Mouse (Mus musculus): Measurements from ENCODE around the gene Krtap10-10. TPM values are rescaled to one million over a fixed set of nuclear protein-coding genes. Genes with fewer than 3 reads are reported as not detected.

The Krtap10-10 gene
- not detected for total RNA-seq (2023)

DNA sequence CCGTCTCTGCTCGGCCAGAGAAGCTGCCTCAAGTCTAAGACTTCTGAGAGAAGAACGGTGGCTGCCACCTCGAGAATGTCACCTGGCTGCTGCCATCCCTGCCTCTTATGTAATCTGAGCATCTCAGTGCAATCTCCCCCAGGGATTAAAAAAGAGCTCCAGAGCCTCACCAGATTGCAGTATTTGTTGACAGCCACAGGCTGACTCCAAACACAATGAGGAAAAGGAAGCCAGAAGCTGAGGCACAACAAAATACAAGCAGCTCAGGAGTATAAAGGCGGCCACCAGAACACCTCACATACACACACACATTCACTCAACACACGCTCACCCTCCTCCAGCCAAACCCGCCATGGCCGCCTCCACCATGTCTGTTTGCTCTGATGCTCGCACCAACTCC lies at the start of gene Krtap10-10:
Krtap10-10 (plus strand) TSS at position 301 of the 400 bp plus-strand sequence.

DNA sequence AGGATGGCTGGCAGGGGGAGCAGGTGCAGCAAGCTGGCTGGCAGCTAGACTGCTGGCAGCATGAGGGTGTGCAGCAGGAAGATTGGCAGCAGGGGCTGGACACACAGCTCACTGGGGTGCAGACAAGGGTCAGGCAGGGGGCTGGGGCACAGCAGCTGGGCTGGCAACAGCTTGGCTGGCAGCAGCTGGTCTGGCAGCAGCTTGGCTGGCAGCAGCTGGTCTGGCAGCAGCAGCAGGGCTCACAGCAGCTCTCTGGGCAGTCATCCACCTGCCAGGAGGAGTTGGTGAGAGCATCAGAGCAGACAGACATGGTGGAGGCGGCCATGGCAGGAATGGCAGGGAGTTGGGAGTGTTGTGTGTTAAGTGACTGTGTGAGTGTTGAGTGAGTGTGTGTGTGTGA lies 47.9 kb upstream of the Krtap10-10 start, which contains the start of gene Gm7137:
Gm7137 (minus strand) TSS at position 325 of the 400 bp plus-strand sequence.

DNA sequence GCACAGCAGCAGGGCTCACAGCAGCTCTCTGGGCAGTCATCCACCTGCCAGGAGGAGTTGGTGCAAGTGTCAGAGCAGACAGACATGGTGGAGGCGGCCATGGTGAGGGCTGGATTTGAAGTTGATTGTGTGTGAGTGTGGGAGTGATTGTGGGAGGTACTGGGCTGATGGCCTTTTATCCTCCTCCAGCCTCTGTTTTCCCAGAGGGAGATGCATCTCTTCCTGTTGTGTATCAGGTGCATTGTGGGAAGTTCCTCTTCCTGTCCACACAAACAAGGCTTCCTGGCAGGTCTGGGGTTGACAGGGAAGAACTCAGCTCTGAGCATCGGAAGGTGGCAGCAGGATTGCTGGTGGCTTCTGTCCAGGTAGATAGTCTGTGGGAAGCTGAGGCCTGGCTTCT lies 40.8 kb upstream of the Krtap10-10 start, which contains the start of gene Gm9639:
Gm9639 (minus strand) TSS at position 101 of the 400 bp plus-strand sequence.

DNA sequence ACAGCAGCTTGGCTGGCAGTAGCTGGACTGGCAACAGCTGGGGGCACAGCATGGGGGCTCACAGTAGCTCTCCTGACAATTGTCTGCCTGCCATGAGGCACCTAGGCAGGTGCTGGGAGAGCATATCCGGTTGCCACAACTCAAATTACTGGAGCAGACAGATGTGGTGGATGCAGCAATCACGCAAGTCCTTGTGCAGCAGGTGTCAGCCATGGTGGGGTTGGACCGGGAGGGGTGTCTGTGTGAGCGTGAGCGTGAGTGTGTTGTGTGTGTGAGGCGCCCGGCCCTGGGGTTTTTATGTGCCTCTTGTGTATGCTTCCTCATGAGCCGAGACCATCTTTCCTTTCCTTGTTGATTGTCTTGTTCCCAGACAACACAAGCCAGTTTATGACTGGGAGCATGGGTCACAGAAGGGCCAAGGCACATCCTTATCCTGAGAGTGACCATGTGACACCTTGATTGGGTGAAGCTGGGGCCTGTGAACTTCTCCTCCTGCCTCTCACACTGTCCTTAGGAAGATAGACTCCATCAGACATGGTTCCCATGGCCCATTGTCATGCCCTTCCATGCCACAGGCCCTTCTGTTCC lies 36.7 kb upstream of the Krtap10-10 start, which contains the start of gene Gm19668:
Gm19668 (minus strand) TSS at position 213 of the 588 bp plus-strand sequence.

DNA sequence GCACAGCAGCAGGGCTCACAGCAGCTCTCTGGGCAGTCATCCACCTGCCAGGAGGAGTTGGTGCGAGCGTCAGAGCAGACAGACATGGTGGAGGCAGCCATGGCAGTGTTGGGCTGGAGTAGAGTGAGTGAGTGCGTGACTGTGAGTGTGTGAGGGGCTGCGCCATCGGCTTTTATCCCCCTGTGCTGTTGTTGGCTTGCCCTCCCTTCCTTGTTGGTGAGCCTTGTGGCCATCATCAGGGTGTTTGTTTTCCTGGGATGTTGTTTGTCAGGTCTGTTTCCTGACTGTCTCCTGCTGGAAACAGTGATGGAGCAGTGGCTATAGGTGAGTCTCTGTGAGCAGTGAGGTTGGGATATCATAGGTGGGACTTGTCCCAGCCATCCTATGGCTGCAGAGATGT lies 24.0 kb upstream of the Krtap10-10 start, which contains the start of gene Gm9507:
Gm9507 (minus strand) TSS at position 101 of the 400 bp plus-strand sequence.

DNA sequence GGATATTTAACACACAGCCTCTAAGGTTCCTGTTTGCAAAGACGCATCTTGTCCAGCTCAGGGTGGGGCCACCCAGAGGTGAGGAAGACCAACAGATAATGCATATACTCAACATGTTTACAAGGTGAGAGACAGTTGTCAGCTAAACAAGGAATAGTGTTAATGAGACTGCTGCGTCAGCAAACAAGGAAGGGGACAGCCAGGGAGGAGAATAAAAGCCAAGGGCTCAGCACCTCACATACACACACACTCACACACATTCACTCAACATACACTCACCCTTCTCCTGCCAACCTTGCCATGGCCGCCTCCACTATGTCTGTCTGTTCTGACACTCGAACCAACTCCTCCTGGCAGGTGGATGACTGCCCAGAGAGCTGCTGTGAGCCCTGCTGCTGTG lies 21.4 kb upstream of the Krtap10-10 start, which contains the start of gene Gm2696:
Gm2696 (plus strand) TSS at position 301 of the 400 bp plus-strand sequence.

DNA sequence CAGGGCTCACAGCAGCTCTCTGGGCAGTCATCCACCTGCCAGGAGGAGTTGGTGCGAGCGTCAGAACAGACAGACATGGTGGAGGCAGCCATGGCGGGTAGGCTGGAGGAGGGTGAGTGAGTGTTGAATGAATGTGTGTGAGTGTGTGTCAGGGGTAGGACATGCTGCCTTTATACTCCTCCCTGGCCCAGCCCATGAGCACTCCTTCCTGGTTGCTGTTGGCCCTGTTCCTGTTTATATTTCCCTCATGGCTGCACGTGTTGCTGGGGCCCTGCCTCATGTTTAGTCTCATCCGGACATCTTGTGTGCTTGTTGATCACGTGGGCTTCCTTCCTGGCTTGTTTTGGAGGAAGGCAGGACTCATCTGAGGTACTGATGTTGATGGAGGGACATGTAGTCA lies 8.8 kb upstream of the Krtap10-10 start, which contains the start of gene Krtap10-4:
Krtap10-4 (minus strand) TSS at position 145 of the 400 bp plus-strand sequence.

DNA sequence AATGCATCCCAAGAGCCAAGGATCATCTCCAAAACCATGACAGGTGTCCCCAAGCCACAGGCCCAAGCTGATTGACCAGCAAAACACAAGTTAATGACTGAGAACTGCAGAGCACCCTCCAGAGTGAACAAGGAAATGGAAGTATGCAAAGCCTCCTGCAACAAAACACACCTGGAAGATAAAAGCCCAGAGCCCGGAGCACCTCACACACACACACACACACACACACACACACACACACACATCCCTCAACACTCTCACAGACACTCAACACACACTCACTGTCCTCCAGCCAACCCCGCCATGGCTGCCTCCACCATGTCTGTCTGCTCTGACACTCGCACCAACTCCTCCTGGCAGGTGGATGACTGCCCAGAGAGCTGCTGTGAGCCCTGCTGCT lies 10.8 kb downstream of the Krtap10-10 start, which contains the start of gene Gm36176:
Gm36176 (plus strand) TSS at position 301 of the 400 bp plus-strand sequence.

DNA sequence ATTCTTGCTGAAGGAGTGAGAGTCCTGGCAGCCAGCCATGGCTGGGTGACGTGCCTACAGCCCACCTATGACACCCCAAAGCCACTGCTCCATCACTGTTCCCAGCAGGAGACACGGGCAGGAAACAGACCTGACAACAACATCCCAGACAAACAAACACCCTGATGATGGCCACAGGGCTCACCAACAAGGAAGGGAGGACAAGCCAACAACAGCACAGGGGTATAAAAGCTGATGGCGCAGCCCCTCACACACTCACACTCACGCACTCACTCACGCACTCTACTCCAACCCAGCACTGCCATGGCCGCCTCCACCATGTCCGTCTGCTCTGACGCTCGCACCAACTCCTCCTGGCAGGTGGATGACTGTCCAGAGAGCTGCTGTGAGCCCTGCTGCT lies 16.8 kb downstream of the Krtap10-10 start, which contains the start of gene Gm10318:
Gm10318 (plus strand) TSS at position 301 of the 400 bp plus-strand sequence.

DNA sequence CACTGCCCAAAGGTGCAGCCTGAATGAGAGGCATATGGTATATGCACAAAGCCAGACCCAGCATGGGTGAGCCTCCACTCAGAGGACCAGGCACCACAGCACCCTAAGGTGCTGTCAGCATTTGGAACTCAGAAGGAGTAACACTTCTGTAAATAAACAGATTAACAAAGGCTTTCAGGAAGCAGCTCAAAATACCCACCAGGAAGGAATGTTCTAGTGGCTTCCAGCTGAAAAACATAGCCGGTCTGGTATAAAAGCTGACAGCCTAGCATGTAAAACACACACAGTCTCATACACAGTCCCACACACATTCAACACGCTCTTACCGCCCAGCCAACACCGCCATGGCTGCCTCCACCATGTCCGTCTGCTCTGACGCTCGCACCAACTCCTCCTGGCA lies 25.9 kb downstream of the Krtap10-10 start, which contains the start of gene Gm3285:
Gm3285 (plus strand) TSS at position 301 of the 400 bp plus-strand sequence.

Other genes with a start within 250 kb of the Krtap10-10 start
- 10 to 100 TPM; 76.0 to 76.6 TPM for gene Sumo3, start 229.8 kb upstream of the Krtap10-10 start, total RNA-seq (2023)
- 10 to 100 TPM in 1 of 2 experiments, 1 to 10 TPM in 1; 3.3 to 11.9 TPM for gene Gm49325, start 229.8 kb upstream of the Krtap10-10 start, total RNA-seq (2023)
- gene Ube2g2, start 213.7 kb upstream of the Krtap10-10 start, total RNA-seq (2023): 10 to 100 TPM; 43.6 to 54.7 TPM
- not detected for gene Tspear, start 149.4 kb upstream of the Krtap10-10 start, total RNA-seq (2023)
- gene Gm19402, start 145.2 kb upstream of the Krtap10-10 start, total RNA-seq (2023): not detected
- gene Gm9508, start 138.7 kb upstream of the Krtap10-10 start, total RNA-seq (2023): not detected
- not detected for gene Gm10272, start 129.3 kb upstream of the Krtap10-10 start, total RNA-seq (2023)
- not detected for gene Gm10024, start 124.5 kb upstream of the Krtap10-10 start, total RNA-seq (2023)
- gene Gm10142, start 120.1 kb upstream of the Krtap10-10 start, total RNA-seq (2023): not detected
- not detected for gene Krtap12-1, start 115.3 kb upstream of the Krtap10-10 start, total RNA-seq (2023)
- not detected for gene Gm10100, start 109.5 kb upstream of the Krtap10-10 start, total RNA-seq (2023)
- gene Gm18596, start 93.3 kb upstream of the Krtap10-10 start, total RNA-seq (2023): not detected
- not detected for gene Gm9736, start 84.6 kb upstream of the Krtap10-10 start, total RNA-seq (2023)
- not detected for gene Gm3233, start 76.3 kb upstream of the Krtap10-10 start, total RNA-seq (2023)
- not detected for gene Gm3238, start 64.6 kb upstream of the Krtap10-10 start, total RNA-seq (2023)
- gene Gm7138, start 59.0 kb upstream of the Krtap10-10 start, total RNA-seq (2023): not detected
- not detected for gene Gm3250, start 53.4 kb upstream of the Krtap10-10 start, total RNA-seq (2023)
- not detected for gene Gm7137, start 47.7 kb upstream of the Krtap10-10 start, total RNA-seq (2023)
- not detected for gene Gm9639, start 40.9 kb upstream of the Krtap10-10 start, total RNA-seq (2023)
- gene Gm19668, start 36.8 kb upstream of the Krtap10-10 start, total RNA-seq (2023): not detected
- not detected for gene Gm9507, start 24.1 kb upstream of the Krtap10-10 start, total RNA-seq (2023)
- not detected for gene Gm2696, start 21.3 kb upstream of the Krtap10-10 start, total RNA-seq (2023)
- not detected for gene Krtap10-4, start 8.9 kb upstream of the Krtap10-10 start, total RNA-seq (2023)
- not detected for gene Gm36176, start 10.9 kb downstream of the Krtap10-10 start, total RNA-seq (2023)
- gene Gm10318, start 16.9 kb downstream of the Krtap10-10 start, total RNA-seq (2023): not detected
- gene Gm3285, start 26.0 kb downstream of the Krtap10-10 start, total RNA-seq (2023): not detected
- gene Lrrc3, start 66.6 kb downstream of the Krtap10-10 start, total RNA-seq (2023): under 1 TPM; 0.10 to 0.15 TPM
- 100 to 1,000 TPM; 148 to 152 TPM for gene Trpm2, start 134.6 kb downstream of the Krtap10-10 start, total RNA-seq (2023)
- 10 to 100 TPM; 10.7 to 12.6 TPM for gene 1810043G02Rik, start 142.6 kb downstream of the Krtap10-10 start, total RNA-seq (2023)
- 10 to 100 TPM; 60.3 to 88.1 TPM for gene Pfkl, start 174.1 kb downstream of the Krtap10-10 start, total RNA-seq (2023)
- not detected for gene Dnmt3l, start 206.0 kb downstream of the Krtap10-10 start, total RNA-seq (2023)
- gene Aire, start 207.7 kb downstream of the Krtap10-10 start, total RNA-seq (2023): not detected
- gene Icosl, start 233.4 kb downstream of the Krtap10-10 start, total RNA-seq (2023): 10 to 100 TPM; 46.2 to 50.6 TPM

All from monocyte, adult 59 days (primary cell).